Mouse (Mus musculus): Measurements from ENCODE around the gene Ablim2.

GRCm38 (mm10) chr5:35925171-35925634 lies 167.5 kb downstream of the Ablim2 start:
- TF ChIP-seq CTCF (IDR thresholded peaks at IDR 0.05; ENCODE audit: low read depth, low read length) = no peak
- TF ChIP-seq POLR2A (IDR thresholded peaks at IDR 0.05; ENCODE audit: borderline replicate concordance, low read depth, low read length) = no peak
